Mouse (Mus musculus) central nervous system, embryonic 11.5 days (tissue): Measurements from ENCODE around the gene Atl3. TPM values are rescaled to one million over a fixed set of nuclear protein-coding genes. Genes with fewer than 3 reads are reported as not detected.

Experiments used
- polyA plus RNA-seq: library from polyadenylated mRNA; depleted of rRNA; stranded (reverse); fragments of >200 nt; gene quantifications from 2 replicates; pipeline ENCODE4 v1.2.3, GENCODE M21; 2012; rRNA removed

Atl3 gene
- 11.0 and 20.5 TPM in 2 replicates for polyA plus RNA-seq

GRCm38 (mm10) chr19:7493352-7494186 lies at the start of gene Atl3:
TSS of gene Atl3 (plus strand) at chr19:7494040.

GRCm38 (mm10) chr19:7482599-7483511 lies 11.0 kb upstream of the Atl3 start, which contains the start of gene Rtn3:
TSS of gene Rtn3 (minus strand) at chr19:7483281.

GRCm38 (mm10) chr19:7557328-7557822 lies 63.5 kb downstream of the Atl3 start, which contains the start of gene Pla2g16:
TSS of gene Pla2g16 (plus strand) at chr19:7557459.

Other genes starting within 250 kb of the Atl3 start
- gene Rcor2, start 226.7 kb upstream of the Atl3 start, polyA plus RNA-seq, result 185 and 285 TPM in 2 replicates
- gene Mark2, start 152.2 kb upstream of the Atl3 start, polyA plus RNA-seq, result 66.7 and 67.7 TPM in 2 replicates
- gene Spindoc, start 111.0 kb upstream of the Atl3 start, polyA plus RNA-seq, result 39.3 and 51.7 TPM in 2 replicates
- 120 and 143 TPM in 2 replicates for gene 2700081O15Rik, start 76.4 kb upstream of the Atl3 start, polyA plus RNA-seq
- gene Rtn3, start 10.8 kb upstream of the Atl3 start, polyA plus RNA-seq, result 213 and 238 TPM in 2 replicates
- 5.5 and 6.0 TPM in 2 replicates for gene Pla2g16, start 63.4 kb downstream of the Atl3 start, polyA plus RNA-seq
- 0.16 and 0.36 TPM in 2 replicates for gene Lgals12, start 113.2 kb downstream of the Atl3 start, polyA plus RNA-seq
- not detected in 2 replicates for gene Hrasls5, start 118.5 kb downstream of the Atl3 start, polyA plus RNA-seq
- gene Slc22a19, start 217.3 kb downstream of the Atl3 start, polyA plus RNA-seq, result not detected in 2 replicates